ENCODE assay signal across 21 mouse cellular contexts in genomic region chr12:105634374-105635067, GRCm38 (mm10). TPM values are rescaled to one million over a fixed set of nuclear protein-coding genes. Genes with fewer than 3 reads are reported as not detected.
"Had no signal": no experiment of that assay in that cellular context is flagged by ENCODE, and none has a peak within 500 bp of the region (broad histone marks: within the 10 kb centered on the region; RNA-seq: fewer than 3 reads in every experiment).

No protein-coding gene starts in this region.

- H3K27ac ChIP-seq: macrophage; midbrain, embryonic 12.5 days; neural tube, embryonic 13.5 days; neural tube, embryonic 15.5 days; stomach, embryonic 15.5 days; stomach, postnatal 0 days had no signal

- H3K9me3 ChIP-seq: megakaryocyte, embryonic 14.5 days; midbrain, embryonic 12.5 days; neural tube, embryonic 13.5 days; neural tube, embryonic 15.5 days; stomach, embryonic 15.5 days had no signal

- H3K4me1 ChIP-seq: midbrain, embryonic 12.5 days; neural tube, embryonic 13.5 days; neural tube, embryonic 15.5 days; stomach, embryonic 15.5 days had no signal

- H3K27me3 ChIP-seq: megakaryocyte, embryonic 14.5 days; midbrain, embryonic 12.5 days; neural tube, embryonic 13.5 days; neural tube, embryonic 15.5 days; stomach, embryonic 15.5 days had no signal

- DNase-seq: lung, adult 18-20 months; lung, embryonic 14.5 days; lung, postnatal 10 days; lung, postnatal 36 days; midbrain, embryonic 14.5 days; retina, postnatal 1 day; right cerebral cortex, adult 18-20 months; right cerebral cortex, postnatal 25 days; thymus, adult 2 months; thymus, postnatal 25 days; thymus, postnatal 4 days had no signal

- H3K4me3 ChIP-seq: megakaryocyte, embryonic 14.5 days; midbrain, embryonic 12.5 days; myocyte; neural tube, embryonic 13.5 days; neural tube, embryonic 15.5 days; stomach, embryonic 15.5 days had no signal

- H3K4me2 ChIP-seq: lung, embryonic 14.5 days; midbrain, embryonic 12.5 days; neural tube, embryonic 13.5 days; neural tube, embryonic 15.5 days; stomach, embryonic 15.5 days had no signal

- H3K9ac ChIP-seq: lung, embryonic 14.5 days; midbrain, embryonic 12.5 days; neural tube, embryonic 13.5 days; neural tube, embryonic 15.5 days; stomach, embryonic 15.5 days had no signal

- ATAC-seq: midbrain, embryonic 16.5 days had no signal

RNA-seq across cellular contexts. Expression of gene Bdkrb1, which starts 31.6 kb away (rescaled TPM):
- polyA plus RNA-seq: lung, embryonic 14.5 days; lung, embryonic 16.5 days; macrophage; midbrain, embryonic 12.5 days; midbrain, embryonic 14.5 days; neural tube, embryonic 13.5 days; neural tube, embryonic 15.5 days had no signal
